Mouse (Mus musculus) heart, embryonic 10.5 days (tissue): ENCODE results near the gene Pisd. TPM values are rescaled to one million over a fixed set of nuclear protein-coding genes. Genes with fewer than 3 reads are reported as not detected.
"Not testable (repeated sequence)": the region's sequence is repeated elsewhere in the genome, so short reads cannot be mapped to it uniquely, and the experiment has no call there.

ENCODE experiments used
- DNase-seq: peaks from one replicate; pipeline ENCODE4 v3.0.0-alpha.2; 2017; ENCODE audit warnings: low spot score
- H3K27ac ChIP-seq: fragments of 300-500 bp; sonication (generic); 2 replicates; pipeline ENCODE4 v1.5.1; 2016; ENCODE audit warnings: mild to moderate bottlenecking
- H3K27me3 ChIP-seq: fragments of 300-500 bp; sonication (generic); 2 replicates; pipeline ENCODE4 v1.6.1; 2016; ENCODE audit warnings: mild to moderate bottlenecking; ENCODE audit not compliant: poor library complexity, insufficient read depth, severe bottlenecking
- H3K36me3 ChIP-seq: fragments of 300-500 bp; sonication (generic); 2 replicates; pipeline ENCODE4 v1.6.1; 2016; ENCODE audit warnings: mild to moderate bottlenecking, moderate library complexity
- H3K4me1 ChIP-seq: fragments of 300-500 bp; sonication (generic); 2 replicates; pipeline ENCODE4 v1.6.1; 2016; ENCODE audit warnings: mild to moderate bottlenecking
- H3K4me3 ChIP-seq: fragments of 300-500 bp; sonication (generic); 2 replicates; pipeline ENCODE4 v1.5.1; 2016; ENCODE audit warnings: mild to moderate bottlenecking, moderate library complexity
- H3K9me3 ChIP-seq: fragments of 300-500 bp; sonication (generic); 2 replicates; pipeline ENCODE4 v1.6.1; 2016; ENCODE audit warnings: mild to moderate bottlenecking, moderate library complexity
- WGBS: fragments of 180-500 bp; shearing (Covaris S2); methylation state at CpG from one replicate; pipeline ENCODE4 v1.1.7; 2016; 5-methylcytosine and 5-hydroxymethylcytosine counted together
- polyA plus RNA-seq: library from polyadenylated mRNA; unstranded; fragments of >200 nt; fragmentation: Nextera tagmentation; extraction: Ambion mirVana; gene quantifications from 2 replicates; pipeline ENCODE4 v1.2.1, GENCODE M21; 2016

The Pisd gene
- polyA plus RNA-seq, 1 experiment from 2014 or later: 65.5 TPM

DNA sequence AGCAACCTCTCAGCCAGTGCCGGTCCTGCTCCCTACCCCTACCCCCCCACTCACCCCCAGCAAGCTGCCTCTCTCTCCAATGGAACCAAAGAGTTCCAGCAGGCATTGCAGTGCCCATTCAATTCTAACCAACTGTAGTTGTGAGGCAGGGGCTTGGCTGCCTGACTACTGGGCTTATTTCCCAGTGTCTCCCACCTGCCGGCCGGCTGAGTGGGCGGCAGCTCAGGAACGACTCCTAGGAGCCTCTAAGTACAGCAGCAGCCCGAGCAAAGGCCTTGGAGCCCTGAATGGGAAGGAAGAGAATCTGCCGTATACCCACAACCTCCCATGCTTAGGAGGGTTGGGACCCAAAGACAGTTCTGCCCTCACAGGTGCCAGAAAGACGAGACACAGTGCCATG, 44.6 kb downstream of the Pisd start:
- Histone ChIP-seq H3K4me1 (peaks cover 33% of the 10 kb centered on the region), H3K36me3 (peaks cover 44% of the 10 kb centered on the region)
- DNase-seq, H3K4me3 ChIP-seq, H3K9me3 ChIP-seq, H3K27me3 ChIP-seq, H3K27ac ChIP-seq: not testable (repeated sequence)
- WGBS: 88% methylated on average over 8 of the region's 8 CpGs

DNA sequence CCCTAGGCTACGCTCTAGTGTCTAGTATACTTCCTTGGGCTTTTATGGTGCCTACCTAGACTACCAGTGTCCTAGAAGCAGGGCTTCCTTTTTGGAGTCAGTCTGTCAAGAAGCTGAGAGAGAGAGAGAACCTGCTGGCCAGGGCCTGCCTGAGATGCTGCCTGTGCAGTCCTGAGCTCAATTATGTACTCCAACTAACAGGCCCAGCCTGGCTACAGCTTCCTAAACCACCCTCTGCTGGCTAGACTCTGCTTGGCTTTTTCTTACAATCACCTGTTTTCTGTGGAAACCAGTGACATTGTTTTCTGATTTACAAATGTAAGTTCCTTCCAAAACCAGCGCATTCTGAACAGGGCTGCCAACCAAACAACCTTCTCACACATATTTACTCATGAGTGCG, 45.3 kb downstream of the Pisd start:
- 91% methylated on average over 3 of the region's 3 CpGs for WGBS
- H3K27ac ChIP-seq: no peak overlapping the region
- DNase-seq: no peak
- peaks cover 51% of the 10 kb centered on the region for H3K36me3 ChIP-seq
- peaks cover 26% of the 10 kb centered on the region for H3K4me1 ChIP-seq
- H3K4me3 ChIP-seq: no peak overlapping the region
- no peaks in the 10 kb centered on the region for H3K9me3 ChIP-seq
- H3K27me3 ChIP-seq: no peaks in the 10 kb centered on the region

DNA sequence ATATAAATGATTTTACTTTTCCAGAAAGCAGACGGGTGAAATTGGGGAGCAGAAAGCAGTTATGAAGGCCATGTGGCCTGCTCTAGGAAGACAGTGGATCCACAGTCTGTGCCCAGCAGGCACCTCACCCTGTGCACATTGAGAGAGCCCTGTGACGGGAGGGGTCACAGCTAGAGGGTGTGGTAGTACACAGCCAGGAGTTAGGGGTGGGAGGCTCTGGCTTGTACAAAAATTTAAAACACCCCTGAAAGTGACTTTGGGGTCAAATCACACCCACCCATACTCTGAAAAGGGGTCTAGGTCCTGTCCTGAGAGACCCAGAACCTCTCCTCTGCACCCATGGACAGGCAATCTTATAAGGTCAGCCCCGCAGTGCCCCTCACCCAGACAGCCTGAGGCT, 48.7 kb downstream of the Pisd start:
- not testable (repeated sequence) for DNase-seq, H3K9me3 ChIP-seq, H3K27ac ChIP-seq, H3K4me3 ChIP-seq, H3K27me3 ChIP-seq, H3K4me1 ChIP-seq
- H3K36me3 ChIP-seq: peaks cover 66% of the 10 kb centered on the region
- 89% methylated on average over 3 of the region's 3 CpGs for WGBS

DNA sequence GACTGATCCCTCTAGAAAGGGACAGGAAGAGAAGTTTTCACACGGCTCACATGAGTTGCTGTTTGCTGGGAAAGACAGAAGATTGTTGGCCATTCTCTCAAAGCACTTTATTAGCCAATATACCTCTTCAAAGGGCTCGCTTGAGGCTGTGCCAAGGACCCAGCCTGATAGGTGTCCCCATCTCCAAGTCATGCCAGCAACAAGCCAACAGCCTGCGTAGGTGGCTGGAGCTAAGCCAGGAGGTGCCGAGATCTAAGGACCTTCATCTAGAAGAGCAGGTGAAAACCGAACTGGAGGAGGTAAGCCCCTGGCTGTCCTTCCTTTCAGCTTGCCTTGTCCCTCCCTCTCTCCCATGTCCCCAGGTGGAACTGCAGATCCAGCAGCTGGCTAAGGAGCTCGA, 49.7 kb downstream of the Pisd start:
- Histone ChIP-seq H3K4me3 (no peak overlapping the region), H3K36me3 (peaks cover 62% of the 10 kb centered on the region), H3K9me3 (0 out of 2 replicates have a peak, but pooled peaks cover 3% of the 10 kb centered on the region), H3K27me3 (no peaks in the 10 kb centered on the region), H3K4me1 (no peaks in the 10 kb centered on the region), H3K27ac (no peak overlapping the region)
- WGBS: 92% methylated on average over 6 of the region's 6 CpGs
- no peak for DNase-seq

DNA sequence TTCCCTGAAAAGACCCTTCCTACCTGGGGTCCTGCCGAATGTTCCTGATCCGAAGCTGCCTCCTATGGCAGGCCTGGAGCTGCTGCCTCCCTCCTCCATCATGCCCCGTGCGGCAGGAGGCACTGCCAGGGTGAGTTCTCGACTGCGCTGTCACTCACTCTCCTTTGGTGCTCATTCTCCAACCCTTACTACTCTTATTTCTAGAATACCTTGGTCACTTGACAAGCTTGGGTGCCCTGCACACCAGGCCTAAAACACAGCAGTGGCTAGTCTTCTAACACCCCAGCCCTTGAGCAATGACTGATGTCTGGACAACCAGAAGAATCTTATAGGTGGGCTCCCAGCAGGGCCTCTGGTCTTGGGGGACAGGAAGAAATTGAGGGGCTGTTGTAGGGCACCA, 51.6 kb downstream of the Pisd start:
- H3K36me3 ChIP-seq: peaks cover 50% of the 10 kb centered on the region
- not testable (repeated sequence) for H3K4me3 ChIP-seq, H3K27ac ChIP-seq, H3K27me3 ChIP-seq, H3K4me1 ChIP-seq, H3K9me3 ChIP-seq, DNase-seq
- WGBS: 93% methylated on average over 6 of the region's 6 CpGs

DNA sequence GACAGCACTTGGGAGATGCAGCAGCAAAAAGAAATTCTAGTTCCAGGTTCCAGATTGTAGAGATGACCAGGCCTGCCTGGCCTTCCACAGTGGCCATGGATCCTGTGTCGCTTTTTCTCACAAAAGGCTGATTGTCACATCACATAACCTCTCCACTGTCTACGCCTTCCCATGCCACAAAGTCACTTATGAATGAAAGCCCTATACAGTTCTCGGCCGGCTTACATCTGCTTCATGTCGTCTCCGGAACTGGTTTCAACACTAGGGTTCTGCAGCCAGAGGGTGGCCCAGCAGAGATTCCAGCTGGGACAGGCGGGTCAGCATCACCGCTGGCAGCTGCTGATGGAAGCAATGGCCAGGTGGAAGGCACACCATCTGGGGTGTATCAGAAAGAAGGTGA, 56.6 kb downstream of the Pisd start:
- Histone ChIP-seq H3K4me1 (no peaks in the 10 kb centered on the region), H3K27me3 (no peaks in the 10 kb centered on the region), H3K36me3 (peaks cover 7% of the 10 kb centered on the region; the same call in 1 of the 2 replicates), H3K4me3 (no peak overlapping the region), H3K9me3 (0 out of 2 replicates have a peak, but pooled peaks cover 3% of the 10 kb centered on the region), H3K27ac (no peak overlapping the region)
- DNase-seq: peak; percentile 75
- 79% methylated on average over 8 of the region's 8 CpGs for WGBS

DNA sequence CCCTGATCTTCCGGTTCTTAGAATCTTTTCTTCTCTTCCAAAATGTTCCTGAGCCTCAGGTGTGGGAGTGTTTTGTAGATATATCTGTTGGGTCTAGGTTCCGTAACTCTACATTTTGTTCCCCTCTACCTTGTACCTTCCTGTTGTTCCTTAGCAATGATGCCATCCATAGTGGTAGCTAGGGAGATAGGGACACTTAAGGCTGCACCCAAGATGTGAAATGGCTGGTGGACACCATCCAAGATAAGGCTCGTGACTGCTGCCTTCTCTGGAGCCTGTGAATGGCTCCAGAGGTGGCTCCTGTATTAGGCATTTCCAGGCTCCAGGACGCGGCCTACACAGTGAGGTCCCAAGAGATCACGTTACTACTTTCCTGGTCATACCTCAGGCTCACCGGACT, 57.1 kb downstream of the Pisd start:
- H3K36me3 ChIP-seq: 0 out of 2 replicates have a peak, but pooled peaks cover 1% of the 10 kb centered on the region
- H3K4me1 ChIP-seq: no peaks in the 10 kb centered on the region
- H3K27me3 ChIP-seq: no peaks in the 10 kb centered on the region
- peak; percentile 33 for DNase-seq
- 80% methylated on average over 7 of the region's 7 CpGs for WGBS
- H3K4me3 ChIP-seq: no peak overlapping the region
- no peak overlapping the region for H3K27ac ChIP-seq
- 0 out of 2 replicates have a peak, but pooled peaks cover 3% of the 10 kb centered on the region for H3K9me3 ChIP-seq

DNA sequence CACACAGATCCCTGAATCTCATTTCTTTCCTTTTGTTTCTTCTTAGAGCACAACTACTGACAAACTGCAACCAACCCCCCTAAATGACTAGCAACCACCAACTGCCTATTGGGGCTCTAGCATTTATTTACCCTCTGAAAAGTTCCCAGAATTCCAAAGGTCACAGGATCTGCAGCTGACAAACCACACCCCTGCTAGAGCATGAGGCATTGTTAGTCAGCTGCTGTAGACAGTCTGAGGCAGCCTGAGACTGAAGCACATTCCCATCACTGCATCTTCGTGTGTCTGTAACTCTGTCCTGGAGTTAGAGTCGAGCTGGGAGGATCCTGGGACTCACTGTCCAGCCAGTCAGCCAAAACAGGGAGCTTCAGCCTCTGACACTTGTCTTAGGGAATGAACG, 60.0 kb downstream of the Pisd start:
- not testable (repeated sequence) for H3K27ac ChIP-seq, H3K36me3 ChIP-seq, H3K9me3 ChIP-seq, H3K4me1 ChIP-seq, H3K4me3 ChIP-seq, H3K27me3 ChIP-seq
- 58% methylated on average over 3 of the region's 3 CpGs for WGBS
- DNase-seq: peak; percentile 39

DNA sequence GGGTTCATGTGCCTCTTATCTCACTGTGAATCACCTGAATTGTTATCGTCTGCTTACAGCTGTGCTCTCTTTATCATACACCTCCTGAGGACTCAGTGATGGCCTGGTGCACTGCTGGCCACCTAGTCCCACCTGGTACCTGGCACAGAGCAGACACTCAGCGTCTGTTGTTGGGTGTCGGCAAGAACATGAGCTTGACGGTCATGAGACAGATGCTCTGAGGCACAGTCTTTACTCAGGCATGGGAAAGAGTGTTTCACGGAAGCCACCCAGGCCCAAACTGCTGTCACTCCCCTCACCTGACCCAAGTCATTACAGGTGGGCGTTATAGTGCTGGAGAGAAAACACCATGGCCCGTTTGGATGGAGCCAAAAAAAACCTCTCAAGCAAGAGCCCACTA, 61.5 kb downstream of the Pisd start:
- no peaks in the 10 kb centered on the region for H3K27me3 ChIP-seq

DNA sequence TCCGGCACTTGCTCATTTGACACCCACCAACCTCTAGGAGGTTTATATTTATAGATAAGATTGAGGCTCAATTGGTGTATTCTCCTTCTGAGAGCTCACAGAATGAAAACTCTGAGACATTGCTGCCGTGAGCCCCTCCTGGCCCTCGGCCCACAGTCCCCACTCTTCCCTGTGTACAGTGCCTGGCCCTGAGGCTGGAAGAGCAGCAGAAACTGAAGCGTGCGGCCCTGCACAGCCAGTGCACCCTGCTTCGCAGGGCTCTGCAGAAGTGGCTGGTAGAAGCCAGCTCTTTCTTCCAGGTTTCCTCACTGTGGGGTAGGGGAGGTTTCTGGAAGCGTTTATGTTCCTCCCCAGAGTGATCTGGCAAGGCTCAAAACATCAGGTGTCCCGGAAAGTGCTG, 62.7 kb downstream of the Pisd start:
- H3K27me3 ChIP-seq, H3K27ac ChIP-seq, H3K36me3 ChIP-seq, H3K4me1 ChIP-seq, H3K4me3 ChIP-seq, H3K9me3 ChIP-seq: not testable (repeated sequence)
- 75% methylated on average over 8 of the region's 8 CpGs for WGBS
- DNase-seq: peak; percentile 51

More for the DNA sequence above, 61.5 kb downstream of the Pisd start:
- 83% methylated on average over 7 of the region's 7 CpGs for WGBS
- Histone ChIP-seq H3K27ac (no peak overlapping the region), H3K9me3 (0 out of 2 replicates have a peak, but pooled peaks cover 3% of the 10 kb centered on the region), H3K36me3 (no peaks in the 10 kb centered on the region), H3K4me1 (no peaks in the 10 kb centered on the region), H3K4me3 (no peak overlapping the region)
- DNase-seq: peak; percentile 53

DNA sequence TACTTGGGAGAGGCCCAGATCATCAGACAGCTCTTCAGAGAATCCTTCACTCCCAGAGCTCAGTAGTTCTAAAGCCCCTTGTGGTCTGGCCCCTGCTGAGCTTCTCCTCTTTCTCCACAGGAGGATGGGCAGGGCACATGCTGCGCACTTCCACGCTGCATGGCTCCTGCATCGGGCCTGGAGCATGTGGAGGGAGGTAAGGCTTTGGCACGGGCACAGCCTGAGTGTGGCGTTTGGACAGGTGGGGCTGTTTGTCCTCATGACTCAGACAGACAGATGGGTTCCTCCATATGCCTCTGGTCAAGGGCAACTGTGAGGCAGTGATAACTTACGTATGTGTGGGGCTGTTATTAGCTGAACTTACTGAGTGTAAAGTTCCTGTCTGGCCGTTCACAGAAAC, 63.2 kb downstream of the Pisd start:
- Histone ChIP-seq H3K27me3 (no peaks in the 10 kb centered on the region), H3K27ac (no peak overlapping the region), H3K4me3 (no peak overlapping the region), H3K36me3 (no peaks in the 10 kb centered on the region), H3K4me1 (no peaks in the 10 kb centered on the region), H3K9me3 (0 out of 2 replicates have a peak, but pooled peaks cover 3% of the 10 kb centered on the region)
- 74% methylated on average over 7 of the region's 7 CpGs for WGBS
- peak; percentile 68 for DNase-seq

DNA sequence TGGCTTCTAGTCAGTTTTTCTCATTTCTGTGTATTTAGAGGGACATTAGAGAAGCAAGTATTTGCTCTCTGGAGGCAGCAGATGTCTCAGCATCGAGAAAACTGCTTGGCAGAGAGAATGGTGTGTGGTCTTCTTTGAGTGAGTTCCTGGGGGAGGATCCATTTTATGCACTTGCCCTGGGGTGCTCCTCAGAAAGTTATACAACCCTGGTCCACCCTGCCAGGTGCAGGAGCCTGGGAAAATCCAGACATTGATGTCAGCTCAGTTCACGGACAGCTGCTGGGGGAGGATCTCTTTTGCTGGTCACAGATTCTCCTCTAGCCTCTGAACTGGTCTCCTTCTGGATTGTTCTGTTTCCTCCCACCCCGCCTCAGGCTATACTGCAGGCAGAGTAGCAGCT, 64.1 kb downstream of the Pisd start:
- Histone ChIP-seq H3K9me3 (0 out of 2 replicates have a peak, but pooled peaks cover 3% of the 10 kb centered on the region), H3K27ac (no peak overlapping the region), H3K36me3 (no peaks in the 10 kb centered on the region), H3K4me1 (no peaks in the 10 kb centered on the region), H3K27me3 (no peaks in the 10 kb centered on the region), H3K4me3 (no peak overlapping the region)
- DNase-seq: peak; percentile 58
- 75% methylated on average over 3 of the region's 3 CpGs for WGBS

DNA sequence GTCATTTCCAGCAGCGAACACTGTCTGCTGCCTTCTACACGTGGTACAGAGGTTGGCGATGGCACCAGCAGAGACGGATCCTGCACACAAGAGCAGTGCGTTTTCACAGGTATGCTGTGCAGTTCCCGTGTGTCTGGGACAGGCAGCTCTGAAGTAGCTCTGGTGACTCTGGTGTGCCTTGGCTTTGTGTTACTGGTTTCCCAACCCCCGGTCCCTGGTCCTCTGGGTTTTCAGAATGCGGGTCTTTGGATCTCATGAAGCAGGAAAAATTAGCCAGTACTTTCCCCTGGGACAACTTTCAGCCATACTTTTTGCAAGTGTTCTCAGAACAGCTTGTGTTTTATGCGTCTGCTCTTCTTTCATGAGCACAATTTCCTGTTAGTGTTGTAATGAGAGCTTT, 65.0 kb downstream of the Pisd start:
- H3K9me3 ChIP-seq: 0 out of 2 replicates have a peak, but pooled peaks cover 2% of the 10 kb centered on the region
- H3K27ac ChIP-seq: no peak overlapping the region
- no peaks in the 10 kb centered on the region for H3K4me1 ChIP-seq
- WGBS: 83% methylated on average over 9 of the region's 9 CpGs
- DNase-seq: peak; percentile 69
- no peak overlapping the region for H3K4me3 ChIP-seq
- no peaks in the 10 kb centered on the region for H3K36me3 ChIP-seq
- no peaks in the 10 kb centered on the region for H3K27me3 ChIP-seq

DNA sequence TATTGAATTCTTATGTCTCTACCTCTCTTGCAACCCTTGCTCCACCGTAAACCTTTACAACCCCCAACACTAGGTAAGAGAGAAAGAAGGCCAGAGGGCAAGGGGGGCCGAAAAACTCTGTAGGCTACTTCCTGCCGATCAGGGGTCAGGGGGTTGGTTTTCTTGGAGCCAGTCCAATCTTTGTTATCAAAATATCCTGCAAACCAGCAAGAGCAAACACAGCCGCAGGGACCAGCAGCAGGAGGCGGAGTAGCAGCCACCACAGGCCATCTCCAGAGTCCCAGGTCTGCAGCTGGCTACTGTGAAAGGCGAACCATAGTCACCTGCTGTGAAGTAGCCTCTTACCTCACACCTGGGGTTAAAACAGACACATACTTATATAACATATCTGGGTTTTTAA, 66.5 kb downstream of the Pisd start:
- 47% methylated on average over 6 of the region's 6 CpGs for WGBS
- no peak for DNase-seq
- Histone ChIP-seq H3K9me3 (no peaks in the 10 kb centered on the region), H3K4me1 (no peaks in the 10 kb centered on the region), H3K4me3 (no peak overlapping the region), H3K27me3 (no peaks in the 10 kb centered on the region), H3K27ac (no peak overlapping the region), H3K36me3 (no peaks in the 10 kb centered on the region)
